Mouse (Mus musculus) embryonic facial prominence, embryonic 11.5 days (tissue): ENCODE results near the gene Adgrg3. TPM values are rescaled to one million over a fixed set of nuclear protein-coding genes. Genes with fewer than 3 reads are reported as not detected.
A peak's percentile ranks its signal among the peaks of the same experiment; 100 is the strongest.

ENCODE experiments used
- ATAC-seq: fragments of 200-750 bp; cut with Nextera tagmentation; replicated peaks from 2 replicates; pipeline ENCODE4 v1.8.0; 2017; ENCODE audit warnings: low read depth; ENCODE audit not compliant: insufficient number of reproducible peaks, low FRiP score, low TSS enrichment
- DNase-seq: peaks from one replicate; pipeline ENCODE4 v3.0.0-alpha.2; 2015; ENCODE audit warnings: low spot score
- H3K27ac ChIP-seq: fragments of 300-500 bp; sonication (generic); replicated peaks from 2 replicates; pipeline ENCODE4 v1.5.1; 2014; ENCODE audit warnings: mild to moderate bottlenecking, low read depth, low read length, control low read depth
- H3K27me3 ChIP-seq: fragments of 300-500 bp; sonication (generic); 2 replicates; pipeline ENCODE4 v1.6.1; 2014; ENCODE audit warnings: mild to moderate bottlenecking, low read length, moderate library complexity, mixed read lengths; ENCODE audit not compliant: control insufficient read depth, insufficient read depth
- H3K36me3 ChIP-seq: fragments of 300-500 bp; sonication (generic); replicated peaks from 2 replicates; pipeline ENCODE4 v1.6.1; 2014; ENCODE audit warnings: low read depth, mild to moderate bottlenecking, low read length, moderate library complexity, mixed read lengths; ENCODE audit not compliant: control insufficient read depth, insufficient read depth
- H3K4me1 ChIP-seq: fragments of 300-500 bp; sonication (generic); 2 replicates; pipeline ENCODE4 v1.6.1; 2014; ENCODE audit warnings: low read length, mixed read lengths; ENCODE audit not compliant: control insufficient read depth, insufficient read depth
- H3K4me2 ChIP-seq: fragments of 300-500 bp; sonication (generic); 2 replicates; pipeline ENCODE4 v1.6.1; 2014; ENCODE audit warnings: low read depth, mild to moderate bottlenecking, control low read depth, low read length, moderate library complexity
- H3K4me3 ChIP-seq: fragments of 300-500 bp; sonication (generic); 2 replicates; pipeline ENCODE4 v1.5.1; 2014; ENCODE audit warnings: low read depth, low read length, control low read depth
- H3K9ac ChIP-seq: fragments of 300-500 bp; sonication (generic); replicated peaks from 2 replicates; pipeline ENCODE4 v1.6.1; 2014; ENCODE audit warnings: mild to moderate bottlenecking, control low read depth, low read length
- H3K9me3 ChIP-seq: fragments of 300-500 bp; sonication (generic); replicated peaks from 2 replicates; pipeline ENCODE4 v1.6.1; 2016; ENCODE audit warnings: mild to moderate bottlenecking, low read length, inconsistent platforms, mixed read lengths; ENCODE audit not compliant: control insufficient read depth
- WGBS: fragments of 180-500 bp; shearing (Covaris S2); extraction: QIAGEN DNeasy Blood & Tissue Kit; methylation state at CpG from one replicate; pipeline ENCODE4 v1.1.7; 2014; 5-methylcytosine and 5-hydroxymethylcytosine counted together
- polyA plus RNA-seq: library from polyadenylated mRNA; unstranded; fragments of >200 nt; fragmentation: Nextera tagmentation; extraction: Ambion mirVana; gene quantifications from 2 replicates; pipeline ENCODE4 v1.2.1, GENCODE M21; 2014

Adgrg3 gene
- polyA plus RNA-seq, 1 experiment from 2014 or later = 2.0 TPM

- no peak for ATAC-seq
- Histone ChIP-seq H3K27ac (no peak overlapping the region), H3K4me1 (no peaks in the 10 kb centered on the region), H3K4me3 (no peak overlapping the region), H3K4me2 (no peak overlapping the region), H3K27me3 (no peaks in the 10 kb centered on the region), H3K9me3 (no peaks in the 10 kb centered on the region), H3K9ac (no peak overlapping the region), H3K36me3 (no peaks in the 10 kb centered on the region)
- DNase-seq = no peak
- 67% methylated on average over 6 of the region's 6 CpGs for WGBS
Measured at GRCm38 (mm10) chr8:95041883-95042784, 24.6 kb downstream of the Adgrg3 start.

- no peak overlapping the region for H3K9ac ChIP-seq
- H3K4me2 ChIP-seq = no peak overlapping the region
- 71% methylated on average over 4 of the region's 4 CpGs for WGBS
- ATAC-seq (no peak), DNase-seq (no peak)
- no peaks in the 10 kb centered on the region for H3K27me3 ChIP-seq
- H3K4me3 ChIP-seq = no peak overlapping the region
- H3K9me3 ChIP-seq = no peaks in the 10 kb centered on the region
- H3K4me1 ChIP-seq = no peaks in the 10 kb centered on the region; the same call in 1 of the 2 replicates
- H3K36me3 ChIP-seq = no peaks in the 10 kb centered on the region
- no peak overlapping the region for H3K27ac ChIP-seq
Measured at GRCm38 (mm10) chr8:95044811-95045210, 27.3 kb downstream of the Adgrg3 start.

GRCm38 (mm10) chr8:95046982-95047381 lies 29.5 kb downstream of the Adgrg3 start:
- Histone ChIP-seq H3K4me3 (no peak overlapping the region), H3K4me1 (no peaks in the 10 kb centered on the region; the same call in 1 of the 2 replicates), H3K27me3 (no peaks in the 10 kb centered on the region), H3K9me3 (no peaks in the 10 kb centered on the region), H3K27ac (no peak overlapping the region), H3K36me3 (no peaks in the 10 kb centered on the region), H3K4me2 (no peak overlapping the region), H3K9ac (no peak overlapping the region)
- DNase-seq (no peak), ATAC-seq (no peak)
- 72% methylated on average over 3 of the region's 3 CpGs for WGBS

- Histone ChIP-seq H3K36me3 (no peaks in the 10 kb centered on the region), H3K4me1 (no peaks in the 10 kb centered on the region; the same call in 1 of the 2 replicates), H3K9ac (no peak overlapping the region), H3K27me3 (no peaks in the 10 kb centered on the region), H3K4me2 (no peak overlapping the region), H3K9me3 (no peaks in the 10 kb centered on the region), H3K4me3 (no peak overlapping the region), H3K27ac (no peak overlapping the region)
- ATAC-seq = no peak
- whole genome bisulfite sequencing = 68% methylated on average over 6 of the region's 6 CpGs
- peak; percentile 2 for DNase-seq
Measured at GRCm38 (mm10) chr8:95047884-95048680, 30.6 kb downstream of the Adgrg3 start.

- Histone ChIP-seq H3K4me2 (no peak overlapping the region), H3K36me3 (no peaks in the 10 kb centered on the region), H3K27ac (no peak overlapping the region), H3K4me1 (no peaks in the 10 kb centered on the region; the same call in 1 of the 2 replicates), H3K9ac (no peak overlapping the region), H3K4me3 (no peak overlapping the region), H3K9me3 (no peaks in the 10 kb centered on the region), H3K27me3 (no peaks in the 10 kb centered on the region)
- ATAC-seq (no peak), DNase-seq (no peak)
- 83% methylated on average over 2 of the region's 2 CpGs for WGBS
Measured at GRCm38 (mm10) chr8:95049636-95050035, 32.1 kb downstream of the Adgrg3 start.

- DNase-seq = no peak
- Histone ChIP-seq H3K9me3 (no peaks in the 10 kb centered on the region), H3K4me1 (no peaks in the 10 kb centered on the region), H3K27me3 (no peaks in the 10 kb centered on the region), H3K4me3 (no peak overlapping the region), H3K27ac (no peak overlapping the region), H3K36me3 (no peaks in the 10 kb centered on the region), H3K9ac (no peak overlapping the region), H3K4me2 (no peak overlapping the region)
- WGBS = 67% methylated on average over 6 of the region's 6 CpGs
- ATAC-seq = no peak
Measured at GRCm38 (mm10) chr8:95054438-95054837, 36.9 kb downstream of the Adgrg3 start.

- H3K9ac ChIP-seq = no peak within 1 kb of the TSS
- no peaks in the 10 kb centered on the region for H3K4me1 ChIP-seq
- peak; percentile 55 for DNase-seq
- no peaks in the 10 kb centered on the region for H3K27me3 ChIP-seq
- 0 out of 2 replicates have a peak, but pooled peaks have one; percentile 41 for ATAC-seq
- H3K27ac ChIP-seq = no peak within 1 kb of the TSS
- H3K4me2 ChIP-seq = no peak within 1 kb of the TSS
- H3K4me3 ChIP-seq = no peak within 1 kb of the TSS
- no peaks in the 10 kb centered on the region for H3K9me3 ChIP-seq
- WGBS = 18% methylated on average over 2 of the region's 2 CpGs
- no peaks in the 10 kb centered on the region for H3K36me3 ChIP-seq
Measured at GRCm38 (mm10) chr8:95054927-95055510, 37.5 kb downstream of the Adgrg3 start, which contains the start of gene Drc7. Gene Drc7, plus strand, starts transcription at chr8:95055103.
